Mouse (Mus musculus): ENCODE results near the gene Mfap1b. TPM values are rescaled to one million over a fixed set of nuclear protein-coding genes. Genes with fewer than 3 reads are reported as not detected.

Mfap1b gene
- total and polyA plus RNA-seq, 3 experiments: 19.1 to 20.3 TPM; not detected in 1

GRCm38 (mm10) chr2:121511401-121511800 is 37.5 kb upstream of the Mfap1b start:
- H3K9me3 ChIP-seq (replicated peaks; ENCODE audit: insufficient read depth, low read length): no peaks in the 10 kb centered on the region
- peaks cover 4 to 9% of the 10 kb centered on the region in 2 experiments for H3K36me3 ChIP-seq (ENCODE audit: control insufficient read depth in 1 of 2, insufficient read depth in 2 of 2, low read length in 2 of 2)
- no peak for DNase-seq (ENCODE audit: low read depth, low spot score)
- H3K9ac ChIP-seq (ENCODE audit: control insufficient read depth, low read depth, low read length, poor library complexity, severe bottlenecking): no peak overlapping the region
- H3K27me3 ChIP-seq (ENCODE audit: control insufficient read depth in 1 of 2, insufficient read depth in 2 of 2, low read length in 2 of 2): no peaks in the 10 kb centered on the region
- peaks cover 46% of the 10 kb centered on the region for H3K79me2 ChIP-seq (ENCODE audit: control insufficient read depth, insufficient read depth, low read length, poor library complexity)
- no peak overlapping the region for H3K4me3 ChIP-seq (ENCODE audit: control insufficient read depth in 1 of 2, insufficient read depth in 1 of 2, low read depth in 2 of 2, low read length in 2 of 2)
- no peak overlapping the region for H3K27ac ChIP-seq (ENCODE audit: control insufficient read depth, low read depth, low read length)
- H3K4me1 ChIP-seq (ENCODE audit: control insufficient read depth in 1 of 2, insufficient read depth in 2 of 2, low read length in 2 of 2): peaks cover 0 to 8% of the 10 kb centered on the region in 2 experiments; a peak in 2 of 4 replicates
- TF ChIP-seq BHLHE40 (IDR thresholded peaks at IDR 0.05; ENCODE audit: borderline replicate concordance, low read depth, low read length) (no peak), ELF1 (IDR thresholded peaks at IDR 0.05; ENCODE audit: low read depth, low read length) (no peak), CHD2 (IDR thresholded peaks at IDR 0.05; ENCODE audit: low read length) (no peak), HCFC1 (IDR thresholded peaks at IDR 0.05; ENCODE audit: low read depth, low read length) (no peak), GABPA (IDR thresholded peaks at IDR 0.05; ENCODE audit: low read depth, low read length) (no peak), RAD21 (IDR thresholded peaks at IDR 0.05; ENCODE audit: low read depth, low read length) (no peak), CHD1 (IDR thresholded peaks at IDR 0.05; ENCODE audit: low read depth, low read length) (no peak), ZC3H11A (IDR thresholded peaks at IDR 0.05; ENCODE audit: low read depth, low read length) (no peak), MYB (IDR thresholded peaks at IDR 0.05; ENCODE audit: low read depth, low read length) (no peak), JUND (IDR thresholded peaks at IDR 0.05; ENCODE audit: low read depth, low read length) (no peak), POLR2A (IDR thresholded peaks at IDR 0.05; ENCODE audit: control insufficient read depth in 1 of 2, insufficient read depth in 1 of 2, low read depth in 1 of 2, low read length in 2 of 2, poor library complexity in 1 of 2) (no peak), GATA1 (IDR thresholded peaks at IDR 0.05; ENCODE audit: low read depth, low read length) (no peak), POLR2AphosphoS5 (IDR thresholded peaks at IDR 0.05; ENCODE audit: borderline replicate concordance, low read depth, low read length) (no peak), TAL1 (IDR thresholded peaks at IDR 0.05; ENCODE audit: low read length) (no peak), TCF12 (IDR thresholded peaks at IDR 0.05; ENCODE audit: low read depth, low read length) (no peak), CTCF (IDR thresholded peaks at IDR 0.05 in 2 of 3, conservative IDR thresholded peaks at IDR 0.05 in 1 of 3; ENCODE audit: control insufficient read depth in 1 of 3, insufficient read depth in 1 of 3, low read depth in 2 of 3, low read length in 3 of 3, poor library complexity in 1 of 3, severe bottlenecking in 1 of 3) (no peak), MYC (IDR thresholded peaks at IDR 0.05; ENCODE audit: low read depth, low read length) (no peak), USF2 (IDR thresholded peaks at IDR 0.05; ENCODE audit: borderline replicate concordance in 1 of 2, insufficient read depth in 1 of 2, low read depth in 1 of 2, low read length in 2 of 2) (no peak)

- Histone ChIP-seq H3K79me2 (ENCODE audit: control insufficient read depth, insufficient read depth, low read length, poor library complexity) (peaks cover 48% of the 10 kb centered on the region), H3K27ac (ENCODE audit: control insufficient read depth, low read depth, low read length) (no peak overlapping the region), H3K36me3 (ENCODE audit: control insufficient read depth in 1 of 2, insufficient read depth in 2 of 2, low read length in 2 of 2) (peaks cover 4 to 5% of the 10 kb centered on the region in 2 experiments; a peak in 3 of 4 replicates), H3K9ac (ENCODE audit: control insufficient read depth, low read depth, low read length, poor library complexity, severe bottlenecking) (no peak overlapping the region), H3K4me3 (ENCODE audit: control insufficient read depth in 1 of 2, insufficient read depth in 1 of 2, low read depth in 2 of 2, low read length in 2 of 2) (no peak overlapping the region), H3K9me3 (replicated peaks; ENCODE audit: insufficient read depth, low read length) (no peaks in the 10 kb centered on the region), H3K4me1 (ENCODE audit: control insufficient read depth in 1 of 2, insufficient read depth in 2 of 2, low read length in 2 of 2) (peaks cover 0 to 3% of the 10 kb centered on the region in 2 experiments; a peak in 1 of 4 replicates), H3K27me3 (ENCODE audit: control insufficient read depth in 1 of 2, insufficient read depth in 2 of 2, low read length in 2 of 2) (no peaks in the 10 kb centered on the region)
- TF ChIP-seq ZC3H11A (IDR thresholded peaks at IDR 0.05; ENCODE audit: low read depth, low read length) (no peak), USF1 (IDR thresholded peaks at IDR 0.05; ENCODE audit: low read depth, low read length) (no peak), BHLHE40 (IDR thresholded peaks at IDR 0.05; ENCODE audit: borderline replicate concordance, low read depth, low read length) (no peak), GATA1 (IDR thresholded peaks at IDR 0.05; ENCODE audit: low read depth, low read length) (no peak), ZKSCAN1 (IDR thresholded peaks at IDR 0.05; ENCODE audit: low read depth, low read length) (no peak), JUND (IDR thresholded peaks at IDR 0.05; ENCODE audit: low read depth, low read length) (no peak), ZMIZ1 (IDR thresholded peaks at IDR 0.05; ENCODE audit: low read depth, low read length) (no peak), POLR2AphosphoS5 (IDR thresholded peaks at IDR 0.05; ENCODE audit: borderline replicate concordance, low read depth, low read length) (no peak), MXI1 (IDR thresholded peaks at IDR 0.05; ENCODE audit: low read depth, low read length) (no peak), TAL1 (IDR thresholded peaks at IDR 0.05; ENCODE audit: low read length) (no peak)
- DNase-seq (ENCODE audit: low read depth, low spot score): no peak
These were observed 35.7 kb upstream of the Mfap1b start for GRCm38 (mm10) chr2:121509584-121509983.

All from MEL (cell line).